In genomic region chr17:46678911-46679310, GRCm38 (mm10) we compare ENCODE assay signal across 7 mouse cellular contexts. TPM values are rescaled to one million over a fixed set of nuclear protein-coding genes. Genes with fewer than 3 reads are reported as not detected.
DNase-seq lines count a peak whose midpoint lies in the region; ATAC-seq and TF ChIP-seq lines count a peak whose summit lies in the region.

No protein-coding gene starts in this region.

- H3K4me3 ChIP-seq in E14TG2a.4 (replicated peaks; ENCODE audit: low read length) (peak overlapping the region; percentile 93), ES-E14 (ENCODE audit: insufficient read depth in 1 of 2, low read depth in 1 of 2, low read length in 2 of 2, poor library complexity in 1 of 2, severe bottlenecking in 1 of 2) (peak overlapping the region; percentile 95 to 98; a peak in 2 of 4 replicates)
- H3K4me3 ChIP-seq in heart, embryonic 12.5 days = peak overlapping the region; percentile 81
- H3K4me3 ChIP-seq in liver, embryonic 14.5 days (ENCODE audit: insufficient read depth in 1 of 2, low read depth in 2 of 2, low read length in 2 of 2) = no peak overlapping the region

- H3K4me2 ChIP-seq in heart, embryonic 12.5 days = peak overlapping the region; percentile 81
- H3K4me2 ChIP-seq in liver, embryonic 14.5 days (ENCODE audit: low read depth) = peak overlapping the region; percentile 88

- 24% methylated on average over 9 of the region's 9 CpGs for WGBS in heart, embryonic 12.5 days
- WGBS in liver, embryonic 14.5 days (ENCODE audit: insufficient replicate concordance) = 68% methylated on average over 9 of the region's 9 CpGs

- TF ChIP-seq CTCF in E14TG2a.4 (conservative IDR thresholded peaks at IDR 0.05; ENCODE audit: low read length) = no peak
- TF ChIP-seq CTCF in liver, embryonic 14.5 days (IDR thresholded peaks at IDR 0.05; ENCODE audit: low read depth) = no peak

- no peak for ATAC-seq in heart, embryonic 12.5 days (ENCODE audit: insufficient number of reproducible peaks, low FRiP score)
- no peak for ATAC-seq in liver, embryonic 14.5 days (ENCODE audit: insufficient read depth)
- no peak for ATAC-seq in monocyte, adult 5-6 weeks (replicated peaks; ENCODE audit: insufficient number of reproducible peaks, low FRiP score, low TSS enrichment, poor library complexity, severe bottlenecking)

- H3K27me3 ChIP-seq in E14TG2a.4 (ENCODE audit: insufficient read depth, low read length) = no peaks in the 10 kb centered on the region
- no peaks in the 10 kb centered on the region for H3K27me3 ChIP-seq in heart, embryonic 12.5 days (replicated peaks)
- no peaks in the 10 kb centered on the region for H3K27me3 ChIP-seq in liver, embryonic 14.5 days (ENCODE audit: control insufficient read depth, insufficient read depth, low read length)

- H3K36me3 ChIP-seq in E14TG2a.4 (ENCODE audit: insufficient read depth, low read length) (peaks cover 61% of the 10 kb centered on the region), ES-E14 (ENCODE audit: control insufficient read depth, insufficient read depth, low read length, poor library complexity, severe bottlenecking) (peaks cover 37% of the 10 kb centered on the region)
- H3K36me3 ChIP-seq in heart, embryonic 12.5 days = peaks cover 55% of the 10 kb centered on the region
- H3K36me3 ChIP-seq in liver, embryonic 14.5 days (replicated peaks; ENCODE audit: control insufficient read depth, insufficient read depth, low read depth) = peaks cover 25% of the 10 kb centered on the region

- in situ Hi-C loops in ES-E14 (cut with MboI; ENCODE audit: low sequenced_read_pairs in 2 of 2, unreplicated experiment in 2 of 2) = no loop called here

- no peak overlapping the region for H3K27ac ChIP-seq in ES-E14 (ENCODE audit: insufficient read depth, low read depth, low read length, poor library complexity, severe bottlenecking)
- H3K27ac ChIP-seq in heart, embryonic 12.5 days (ENCODE audit: poor library complexity, severe bottlenecking) = peak overlapping the region; percentile 94
- no peak overlapping the region for H3K27ac ChIP-seq in liver, embryonic 14.5 days

- H3K9me3 ChIP-seq in E14TG2a.4 (ENCODE audit: low read length) (no peaks in the 10 kb centered on the region), ES-E14 (ENCODE audit: control insufficient read depth, insufficient read depth, low read depth, low read length) (no peaks in the 10 kb centered on the region)
- H3K9me3 ChIP-seq in heart, embryonic 12.5 days (replicated peaks) = no peaks in the 10 kb centered on the region
- no peaks in the 10 kb centered on the region for H3K9me3 ChIP-seq in liver, embryonic 14.5 days (ENCODE audit: control insufficient read depth, low read length)

- peak overlapping the region; percentile 15; the same call in 1 of the 2 replicates for H3K9ac ChIP-seq in ES-E14 (ENCODE audit: insufficient read depth, low read depth, low read length, poor library complexity, severe bottlenecking)
- peak overlapping the region; percentile 84 for H3K9ac ChIP-seq in heart, embryonic 12.5 days
- no peak overlapping the region for H3K9ac ChIP-seq in liver, embryonic 14.5 days (replicated peaks)

- peaks cover 84% of the 10 kb centered on the region for H3K4me1 ChIP-seq in E14TG2a.4 (replicated peaks; ENCODE audit: low read depth, low read length)
- peaks cover 22 to 41% of the 10 kb centered on the region in 2 experiments for H3K4me1 ChIP-seq in ES-E14 (ENCODE audit: control insufficient read depth in 2 of 2, insufficient read depth in 2 of 2, low read length in 2 of 2, poor library complexity in 1 of 2)
- H3K4me1 ChIP-seq in heart, embryonic 12.5 days (replicated peaks) = peaks cover 45% of the 10 kb centered on the region
- H3K4me1 ChIP-seq in liver, embryonic 14.5 days (replicated peaks; ENCODE audit: control insufficient read depth in 2 of 2, insufficient read depth in 2 of 2, low read length in 1 of 2) = peaks cover 19 to 24% of the 10 kb centered on the region in 2 experiments

- no peak for DNase-seq in ES-E14 (ENCODE audit: low read depth, low spot score)
- no peak for DNase-seq in liver, embryonic 14.5 days (ENCODE audit: low read depth in 3 of 3, low spot score in 3 of 3)
- DNase-seq in adrenal gland, adult (ENCODE audit: inconsistent age in 2 of 2, low spot score in 1 of 2) = no peak
- DNase-seq in natural killer cell, adult 2 months (ENCODE audit: low spot score in 2 of 2) = no peak

- no peak for TF ChIP-seq EP300 in liver, embryonic 14.5 days (IDR thresholded peaks at IDR 0.05; ENCODE audit: low read depth)

TF ChIP-seq in ES-E14, 5 proteins besides CTCF, POLR2A, EP300 and RAD21:
- TF ChIP-seq HCFC1 (IDR thresholded peaks at IDR 0.05; ENCODE audit: borderline replicate concordance, insufficient read depth, low read length) (no peak), ZNF384 (IDR thresholded peaks at IDR 0.05; ENCODE audit: low read depth, low read length) (no peak), MAFK (IDR thresholded peaks at IDR 0.05; ENCODE audit: insufficient read depth, low read depth, low read length) (no peak), ZC3H11A (IDR thresholded peaks at IDR 0.05; ENCODE audit: borderline replicate concordance, low read depth, low read length) (no peak), CHD2 (IDR thresholded peaks at IDR 0.05; ENCODE audit: low read depth, low read length) (no peak)

RNA-seq across cellular contexts. Expression of gene Mea1, which starts 0.3 kb away (rescaled TPM):
- 72.9 and 77.5 TPM in 2 replicates for total RNA-seq in ES-E14 (2012; rRNA removed)
- 116 and 123 TPM in 2 replicates for polyA plus RNA-seq in heart, embryonic 12.5 days (2016; fragmentation: Nextera tagmentation; extraction: Ambion mirVana)
- polyA plus RNA-seq in liver, embryonic 14.5 days (2012; rRNA removed) = 27.3 and 34.4 TPM in 2 replicates
- 61.7 and 62.4 TPM in 2 replicates for polyA plus RNA-seq in liver, embryonic 14.5 days (2014; fragmentation: Nextera tagmentation; extraction: Ambion mirVana)
- total RNA-seq in monocyte, adult 5-6 weeks (2017) = 79.9 to 102 TPM (median 82.5 TPM) in 3 replicates

RNA-seq across cellular contexts. Expression of gene Klhdc3, which starts 1.8 kb away (rescaled TPM):
- total RNA-seq in ES-E14 (2012; rRNA removed) = 65.1 and 73.0 TPM in 2 replicates
- polyA plus RNA-seq in heart, embryonic 12.5 days (2016; fragmentation: Nextera tagmentation; extraction: Ambion mirVana) = 149 and 155 TPM in 2 replicates
- polyA plus RNA-seq in liver, embryonic 14.5 days (2012; rRNA removed) = 40.2 and 41.5 TPM in 2 replicates
- polyA plus RNA-seq in liver, embryonic 14.5 days (2014; fragmentation: Nextera tagmentation; extraction: Ambion mirVana) = 46.3 and 49.4 TPM in 2 replicates
- 24.6 to 30.1 TPM (median 28.5 TPM) in 3 replicates for total RNA-seq in monocyte, adult 5-6 weeks (2017)

RNA-seq across cellular contexts. Expression of gene Rrp36, which starts 4.8 kb away (rescaled TPM):
- total RNA-seq in ES-E14 (2012; rRNA removed) = 44.5 and 57.0 TPM in 2 replicates
- polyA plus RNA-seq in heart, embryonic 12.5 days (2016; fragmentation: Nextera tagmentation; extraction: Ambion mirVana) = 36.5 and 38.9 TPM in 2 replicates
- polyA plus RNA-seq in liver, embryonic 14.5 days (2012; rRNA removed) = 16.4 and 20.3 TPM in 2 replicates
- 11.4 and 14.0 TPM in 2 replicates for polyA plus RNA-seq in liver, embryonic 14.5 days (2014; fragmentation: Nextera tagmentation; extraction: Ambion mirVana)
- 52.8 to 99.5 TPM (median 65.5 TPM) in 3 replicates for total RNA-seq in monocyte, adult 5-6 weeks (2017)

RNA-seq across cellular contexts. Expression of gene Ppp2r5d, which starts 26.0 kb away (rescaled TPM):
- total RNA-seq in ES-E14 (2012; rRNA removed) = 70.6 and 73.0 TPM in 2 replicates
- polyA plus RNA-seq in heart, embryonic 12.5 days (2016; fragmentation: Nextera tagmentation; extraction: Ambion mirVana) = 62.8 TPM in 2 replicates
- polyA plus RNA-seq in liver, embryonic 14.5 days (2012; rRNA removed) = 21.3 and 24.1 TPM in 2 replicates
- 23.6 and 24.4 TPM in 2 replicates for polyA plus RNA-seq in liver, embryonic 14.5 days (2014; fragmentation: Nextera tagmentation; extraction: Ambion mirVana)
- 24.4 to 34.6 TPM (median 30.2 TPM) in 3 replicates for total RNA-seq in monocyte, adult 5-6 weeks (2017)

RNA-seq across cellular contexts. Expression of gene Cul7, which starts 28.8 kb away (rescaled TPM):
- total RNA-seq in ES-E14 (2012; rRNA removed) = 88.5 and 96.1 TPM in 2 replicates
- 48.1 and 53.1 TPM in 2 replicates for polyA plus RNA-seq in heart, embryonic 12.5 days (2016; fragmentation: Nextera tagmentation; extraction: Ambion mirVana)
- 11.3 and 14.9 TPM in 2 replicates for polyA plus RNA-seq in liver, embryonic 14.5 days (2012; rRNA removed)
- polyA plus RNA-seq in liver, embryonic 14.5 days (2014; fragmentation: Nextera tagmentation; extraction: Ambion mirVana) = 7.1 and 8.3 TPM in 2 replicates
- 2.0 to 3.2 TPM (median 3.2 TPM) in 3 replicates for total RNA-seq in monocyte, adult 5-6 weeks (2017)

Comparison
In these comparisons a context has a peak if more than half of its experiments do, and no peak if none do; other contexts are left out.
1. H3K4me3 ChIP-seq: peak in E14TG2a.4 (single experiment), ES-E14 (2 of 2) and heart, embryonic 12.5 days (single experiment); none in liver, embryonic 14.5 days (0 of 2).